Mouse (Mus musculus) mature B cell (primary cell): ENCODE measurements around the gene Rims1.

Source experiments
- in situ Hi-C: fragments of 300-500 bp; cut with MboI; formaldehyde crosslinking; loops from 2 replicates; pipeline ENCODE4 v1.14.3; 2019

The Rims1 gene

GRCm38 (mm10) chr1:22585560-22585959, 220.2 kb downstream of the Rims1 start:
- in situ Hi-C loops = no loop called here

- in situ Hi-C loops = no loop called here
These were observed 226.3 kb downstream of the Rims1 start for GRCm38 (mm10) chr1:22579470-22579869.

DNA sequence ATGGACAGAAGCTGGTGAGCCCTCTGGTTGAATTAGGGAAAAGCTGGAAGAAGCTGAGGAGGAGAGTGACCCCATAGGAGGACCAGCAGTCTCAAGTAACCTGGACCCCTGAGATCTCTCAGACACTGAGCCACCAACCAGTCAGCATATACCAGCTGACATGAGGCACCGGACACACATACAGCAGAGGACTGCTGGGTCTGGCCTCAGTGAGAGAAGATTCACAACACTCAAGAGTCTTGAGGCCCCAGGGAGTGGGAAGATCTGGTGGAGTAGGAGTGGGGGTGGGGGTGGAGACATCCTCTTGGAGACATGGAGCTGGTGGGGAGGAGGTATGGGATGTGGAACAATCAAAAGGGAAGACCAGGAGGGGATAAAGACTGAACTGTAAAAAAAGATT, 233.1 kb downstream of the Rims1 start:
- in situ Hi-C loops = no loop called here

- in situ Hi-C loops = no loop called here
These were observed 259.5 kb downstream of the Rims1 start for GRCm38 (mm10) chr1:22546273-22546672.

GRCm38 (mm10) chr1:22538129-22538528, 267.7 kb downstream of the Rims1 start:
- in situ Hi-C loops = no loop called here

- in situ Hi-C loops = no loop called here
These were observed 269.0 kb downstream of the Rims1 start for GRCm38 (mm10) chr1:22536776-22537175.

GRCm38 (mm10) chr1:22535049-22535448, 270.7 kb downstream of the Rims1 start:
- in situ Hi-C loops = no loop called here

- in situ Hi-C loops = no loop called here
These were observed 272.4 kb downstream of the Rims1 start for GRCm38 (mm10) chr1:22533146-22534096.

GRCm38 (mm10) chr1:22515103-22515502, 290.7 kb downstream of the Rims1 start:
- in situ Hi-C loops = no loop called here

- in situ Hi-C loops = no loop called here
These were observed 293.4 kb downstream of the Rims1 start for GRCm38 (mm10) chr1:22512421-22512820.

- in situ Hi-C loops = no loop called here
These were observed 294.2 kb downstream of the Rims1 start for GRCm38 (mm10) chr1:22511614-22512013.

- in situ Hi-C loops = no loop called here
These were observed 296.8 kb downstream of the Rims1 start for GRCm38 (mm10) chr1:22508735-22509615.

- in situ Hi-C loops = no loop called here
These were observed 318.4 kb downstream of the Rims1 start for GRCm38 (mm10) chr1:22487270-22487864.

DNA sequence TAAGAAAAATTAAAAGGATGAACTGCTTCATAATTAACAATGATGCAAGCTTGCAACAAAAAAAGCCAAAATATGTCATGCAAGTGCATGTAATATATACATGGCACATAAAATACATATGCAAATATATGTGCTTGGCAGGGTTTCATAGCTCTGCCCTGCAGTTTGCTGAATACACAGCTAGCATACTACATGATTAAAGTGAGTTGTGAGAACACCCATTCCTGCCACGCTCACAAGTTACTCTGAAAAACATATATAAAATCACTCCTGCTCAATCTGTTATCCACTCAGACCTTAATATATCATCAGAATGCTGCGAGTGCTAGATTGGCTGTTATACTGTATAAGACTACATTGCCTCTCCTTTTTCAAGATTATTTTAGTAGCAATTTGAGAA, 329.6 kb downstream of the Rims1 start:
- in situ Hi-C loops = no loop called here

DNA sequence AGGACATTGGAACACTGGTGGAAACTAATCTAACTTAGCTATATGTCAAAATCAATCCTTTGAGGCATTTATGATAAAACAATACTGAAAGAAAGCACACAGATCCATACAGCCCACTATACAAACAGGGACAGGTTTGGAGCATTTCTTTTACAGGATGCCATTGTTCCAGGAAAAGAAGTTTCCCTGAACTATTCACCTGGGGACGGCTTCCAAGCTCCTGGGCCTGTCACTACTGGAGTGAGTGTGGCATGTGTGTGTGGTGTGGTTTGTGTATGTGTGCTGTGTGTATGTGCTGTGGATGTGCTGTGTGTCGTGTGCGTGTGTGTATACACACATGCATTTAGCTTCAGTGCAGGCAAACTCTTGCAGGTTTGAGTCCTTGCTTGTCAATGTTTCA, 338.8 kb downstream of the Rims1 start:
- in situ Hi-C loops = no loop called here

- in situ Hi-C loops = no loop called here
These were observed 339.2 kb downstream of the Rims1 start for GRCm38 (mm10) chr1:22466597-22466996.

- in situ Hi-C loops = no loop called here
These were observed 381.8 kb downstream of the Rims1 start for GRCm38 (mm10) chr1:22424020-22424419.

DNA sequence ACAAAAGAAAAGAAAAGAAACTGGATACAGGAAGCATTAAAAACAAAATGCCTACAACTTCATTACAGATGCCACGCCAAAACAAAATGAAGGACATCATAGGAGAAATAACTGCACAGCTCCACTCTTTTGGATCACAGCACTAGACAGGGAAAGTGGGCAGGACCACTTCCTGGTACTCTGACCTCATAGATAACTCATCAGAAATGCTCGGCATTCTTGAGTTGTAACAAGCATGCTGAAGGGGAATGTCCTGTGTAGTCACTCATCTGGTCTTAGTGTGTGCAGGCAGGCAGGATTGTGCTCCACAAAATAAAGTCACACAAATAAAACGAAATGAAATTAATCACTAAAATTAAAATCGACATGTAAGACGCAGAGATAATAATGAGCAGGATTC, 383.7 kb downstream of the Rims1 start:
- in situ Hi-C loops = no loop called here

DNA sequence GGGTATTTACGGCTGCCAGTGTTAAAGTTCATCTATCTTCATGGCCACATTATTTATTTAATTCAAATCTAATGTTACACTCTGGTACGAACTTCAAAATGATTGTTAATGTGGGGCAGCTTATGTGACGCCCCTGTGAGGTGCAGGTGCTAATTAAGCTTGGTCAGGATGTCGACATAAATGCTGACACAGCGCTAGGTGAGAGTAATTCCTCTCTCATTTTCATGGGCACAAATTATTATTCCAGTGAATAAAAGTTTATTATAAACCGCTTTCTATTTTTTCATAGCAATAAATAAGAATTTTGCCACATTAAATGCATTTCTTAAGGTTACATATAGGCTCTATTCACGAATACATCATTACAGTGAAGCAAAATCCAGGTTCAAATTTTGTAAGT, 395.6 kb downstream of the Rims1 start:
- in situ Hi-C loops = no loop called here

- in situ Hi-C loops = no loop called here
These were observed 419.4 kb downstream of the Rims1 start for GRCm38 (mm10) chr1:22386361-22386760.

DNA sequence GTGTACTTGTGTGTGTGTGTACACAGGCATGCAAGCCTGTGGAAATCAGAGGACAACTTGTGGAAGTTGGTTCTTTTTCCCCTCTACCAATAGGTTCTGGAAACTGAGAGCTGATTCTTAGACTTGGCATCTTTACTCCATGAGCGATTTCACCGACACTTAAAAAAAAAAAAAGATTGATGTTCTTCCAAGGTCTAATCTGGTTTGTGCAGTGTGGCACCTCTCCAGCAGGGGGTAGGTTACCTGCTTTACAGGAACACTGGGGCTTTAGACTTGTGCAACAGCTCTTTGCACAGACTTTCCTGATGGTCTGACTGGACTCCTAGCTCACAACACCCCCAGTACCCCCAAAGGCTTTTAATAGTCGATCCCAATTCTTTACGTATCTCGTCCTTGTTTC, 428.1 kb downstream of the Rims1 start:
- in situ Hi-C loops = no loop called here

DNA sequence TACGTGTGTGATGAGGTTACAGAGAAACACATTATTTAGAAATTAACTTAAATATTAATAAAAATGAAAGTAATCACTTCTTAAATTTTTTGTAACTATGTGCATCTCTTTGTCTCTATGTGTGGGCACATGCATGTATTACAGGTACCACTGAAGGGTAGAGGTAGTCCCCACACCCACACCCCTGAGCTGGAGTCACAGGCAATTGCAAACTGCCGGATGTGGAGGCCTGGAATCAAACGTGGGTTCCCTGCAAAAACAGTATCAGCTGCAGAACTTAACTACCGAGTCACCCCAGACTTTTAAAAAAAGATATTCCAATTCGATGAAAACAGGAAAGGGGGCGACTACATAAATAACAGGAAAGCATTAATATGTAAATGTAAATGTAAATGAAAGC, 428.7 kb downstream of the Rims1 start:
- in situ Hi-C loops = no loop called here
